Mouse (Mus musculus) testis, postnatal 10 days (tissue): ENCODE data around the gene Cbfa2t2.
A peak's percentile ranks its signal among the peaks of the same experiment; 100 is the strongest.

Source experiments
- DNase-seq: peaks from one replicate; pipeline ENCODE4 v3.0.0; 2021; ENCODE audit warnings: low spot score

Gene Cbfa2t2

GRCm38 (mm10) chr2:154425522-154425921 lies 10.8 kb upstream of the Cbfa2t2 start:
- no peak for DNase-seq

GRCm38 (mm10) chr2:154426188-154426904 lies 9.9 kb upstream of the Cbfa2t2 start:
- no peak for DNase-seq

- DNase-seq: no peak
These were observed 9.1 kb upstream of the Cbfa2t2 start for GRCm38 (mm10) chr2:154426905-154427852.

DNA sequence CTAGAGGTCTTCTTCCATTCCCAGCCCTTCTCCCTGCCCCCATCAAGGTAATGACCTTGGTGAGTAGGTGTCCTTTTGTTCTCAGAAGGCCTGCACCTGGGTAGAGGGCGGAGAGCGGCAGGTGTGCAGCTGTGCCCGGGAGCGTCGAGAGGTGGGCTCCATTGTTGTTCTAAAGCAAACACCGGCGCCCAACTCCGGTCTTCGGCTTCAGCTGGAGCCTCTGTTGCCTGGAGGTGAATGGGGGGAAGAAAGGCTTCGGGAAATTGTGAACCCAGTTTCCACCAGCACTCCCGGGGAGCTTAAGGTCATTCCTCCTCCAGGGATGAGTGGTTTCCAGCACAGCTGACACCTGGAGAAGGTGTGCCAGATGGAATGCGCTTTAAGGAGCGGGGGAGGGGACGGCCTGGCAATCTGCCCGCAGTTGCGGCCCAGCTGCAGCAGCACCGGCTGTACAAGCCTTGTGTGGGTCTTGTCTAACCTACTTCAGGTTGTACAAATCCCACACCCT lies 8.4 kb upstream of the Cbfa2t2 start:
- DNase-seq: peak; percentile 68

DNA sequence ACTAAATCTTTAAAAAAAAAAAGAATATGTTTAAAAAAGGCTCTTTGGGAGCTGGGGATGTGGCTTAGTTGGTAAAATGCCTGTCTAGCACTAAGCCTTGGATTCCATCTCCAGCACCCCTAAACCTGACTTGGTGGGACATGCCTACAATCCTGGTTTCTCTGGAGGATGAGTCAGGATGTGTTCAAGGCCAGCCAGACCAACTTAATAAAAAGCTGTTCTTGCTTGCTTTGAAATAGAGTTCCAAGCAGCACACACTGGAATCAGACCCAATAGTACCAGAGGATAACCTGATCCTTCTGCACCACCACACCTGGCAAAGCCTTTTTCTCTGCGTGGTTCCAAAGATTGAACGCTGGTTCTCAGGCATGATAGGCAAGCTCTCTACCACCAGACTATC lies 5.7 kb upstream of the Cbfa2t2 start:
- no peak for DNase-seq

DNA sequence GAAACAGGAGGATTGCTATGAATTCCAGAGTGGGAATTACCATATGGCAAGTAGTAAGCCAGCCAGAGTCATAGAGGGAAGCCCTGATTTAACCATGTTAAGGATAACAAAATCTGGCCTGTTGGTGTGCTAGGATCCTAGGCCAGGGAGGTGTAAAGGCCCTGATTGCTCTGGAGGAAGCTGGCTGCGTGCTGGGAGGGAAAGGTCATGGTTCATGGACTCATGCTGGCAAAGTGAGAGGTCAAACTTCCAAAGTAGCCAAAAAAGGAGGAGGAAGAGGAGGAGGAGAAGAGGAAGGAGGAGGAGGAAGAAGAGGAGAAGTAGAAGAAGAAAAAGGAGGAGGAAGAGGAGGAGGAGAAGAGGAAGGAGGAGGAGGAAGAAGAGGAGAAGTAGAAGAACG lies 3.6 kb upstream of the Cbfa2t2 start:
- no peak for DNase-seq

DNA sequence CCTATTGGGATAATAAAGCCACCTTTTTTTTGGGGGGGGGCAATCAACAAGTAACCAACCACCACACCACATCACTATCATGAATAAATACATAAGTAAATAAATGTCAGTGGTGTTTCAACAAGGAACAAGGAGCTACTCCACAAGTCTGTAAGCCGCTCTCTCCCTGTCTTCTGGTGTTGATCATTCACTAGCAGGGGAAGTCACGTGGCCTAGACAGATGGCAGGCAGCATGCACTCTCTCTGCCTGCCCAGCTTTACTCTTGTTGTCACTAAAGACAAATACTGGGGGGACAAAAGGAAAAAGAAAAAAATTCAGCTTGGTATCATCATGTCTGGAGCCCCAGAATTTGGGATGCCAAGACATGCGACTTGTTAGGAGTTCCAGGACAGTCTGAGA lies 2.9 kb upstream of the Cbfa2t2 start:
- no peak for DNase-seq

- no peak for DNase-seq
These were observed 1.6 kb upstream of the Cbfa2t2 start for GRCm38 (mm10) chr2:154434690-154435089.

- DNase-seq: peak; percentile 98
These were observed 214 bp upstream of the Cbfa2t2 start for GRCm38 (mm10) chr2:154436076-154436457.

GRCm38 (mm10) chr2:154437191-154437527 lies 878 bp downstream of the Cbfa2t2 start:
- DNase-seq: no peak

GRCm38 (mm10) chr2:154440453-154440852 lies 4.2 kb downstream of the Cbfa2t2 start:
- no peak for DNase-seq

GRCm38 (mm10) chr2:154447821-154448220 lies 11.5 kb downstream of the Cbfa2t2 start:
- DNase-seq: no peak

DNA sequence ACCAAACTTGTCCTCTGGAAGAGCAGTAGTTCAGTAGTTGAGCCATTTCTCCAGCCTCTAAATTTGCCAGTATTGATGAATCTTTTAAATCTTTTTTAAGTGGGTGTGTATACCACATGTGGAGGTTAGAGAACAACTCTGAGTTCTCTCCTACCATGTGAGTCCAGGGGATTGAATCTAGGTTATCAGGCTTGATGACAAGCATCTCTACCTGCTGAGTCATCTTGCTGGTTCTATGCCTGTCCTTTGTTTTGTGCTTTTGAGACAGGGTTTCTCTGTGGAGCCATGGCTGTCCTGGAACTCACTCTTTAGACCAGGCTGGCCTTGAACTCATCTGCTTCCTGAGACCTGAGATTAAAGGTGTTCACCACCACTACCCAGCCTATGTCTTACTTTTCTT lies 12.4 kb downstream of the Cbfa2t2 start:
- DNase-seq: no peak

DNA sequence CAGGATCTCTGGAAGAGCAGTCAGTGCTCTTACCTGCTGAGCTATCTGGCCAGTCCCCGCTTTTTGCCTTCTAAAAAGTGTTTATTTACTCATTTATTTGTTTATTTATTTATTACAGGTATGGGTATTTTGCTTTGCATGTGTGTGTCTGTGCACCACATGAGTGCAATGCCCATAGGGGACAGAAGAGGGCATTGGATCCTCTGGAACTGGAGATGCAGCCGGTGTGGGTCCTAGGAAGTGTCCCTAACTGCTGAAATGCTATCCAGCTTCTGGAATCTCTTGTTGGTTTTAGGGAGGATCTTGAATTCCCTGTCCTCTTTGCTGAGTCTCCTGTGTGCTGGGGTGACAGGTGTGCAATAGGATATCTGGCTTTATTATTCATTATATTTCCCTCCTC lies 16.7 kb downstream of the Cbfa2t2 start:
- DNase-seq: no peak

- no peak for DNase-seq
These were observed 17.8 kb downstream of the Cbfa2t2 start for GRCm38 (mm10) chr2:154454099-154454498.

DNA sequence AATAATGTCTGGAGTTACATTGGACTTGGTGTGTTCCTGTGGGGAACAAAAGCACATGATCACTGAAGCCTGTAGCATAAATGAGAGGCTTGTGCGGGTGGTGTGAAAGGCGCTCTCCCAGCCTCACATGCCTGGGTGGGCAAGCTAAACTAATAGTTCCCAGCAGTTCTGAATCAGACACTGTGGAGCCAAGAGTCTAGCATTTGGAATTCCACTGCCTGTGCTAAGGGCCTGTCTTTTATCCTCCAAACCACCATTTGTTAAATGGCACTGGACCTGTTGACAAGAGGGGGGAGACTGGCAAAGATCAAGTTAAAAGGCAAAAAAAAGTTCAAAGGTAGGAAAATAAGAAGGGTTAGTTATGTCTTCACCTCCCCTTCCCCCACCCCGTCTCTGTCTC lies 18.3 kb downstream of the Cbfa2t2 start:
- no peak for DNase-seq

DNA sequence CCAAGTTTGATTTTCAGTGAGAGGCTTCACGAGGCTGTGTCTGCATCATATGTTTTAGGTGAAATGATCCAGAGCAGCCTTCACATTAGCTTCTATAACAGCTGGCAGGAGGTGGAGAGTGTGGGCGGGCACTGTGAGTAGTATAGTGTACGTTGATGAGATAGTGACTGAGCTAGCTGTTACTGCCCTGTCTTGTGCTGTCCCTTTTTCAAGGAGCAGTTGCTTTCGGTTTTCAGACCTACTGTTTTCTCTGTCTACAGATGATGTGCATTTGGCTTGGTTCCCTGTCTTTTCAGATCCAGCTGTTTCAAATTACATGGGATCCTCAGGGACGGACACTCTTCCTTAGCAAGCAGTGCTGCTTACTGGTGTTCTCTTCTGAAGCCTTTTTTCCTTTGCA lies 19.5 kb downstream of the Cbfa2t2 start:
- DNase-seq: no peak

GRCm38 (mm10) chr2:154456621-154457020 lies 20.3 kb downstream of the Cbfa2t2 start:
- no peak for DNase-seq

DNA sequence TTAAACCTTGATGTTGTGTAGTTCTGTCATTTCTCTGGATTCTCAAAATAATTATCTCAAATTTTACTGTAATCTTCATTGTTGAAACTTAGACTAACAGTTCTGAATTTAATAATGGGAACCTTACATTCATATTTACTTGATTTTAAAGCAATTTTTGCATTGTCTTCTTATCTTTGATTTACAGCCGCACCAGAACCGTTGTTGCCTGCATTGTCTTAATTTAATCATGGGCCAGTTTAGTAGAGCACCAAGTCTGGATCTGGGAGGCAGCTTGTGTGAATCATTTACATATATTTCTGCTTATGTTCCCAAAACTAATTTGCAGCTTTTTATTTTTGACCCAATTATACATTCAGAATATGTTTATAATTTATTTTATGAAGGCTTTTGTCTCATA lies 23.0 kb downstream of the Cbfa2t2 start:
- no peak for DNase-seq

DNA sequence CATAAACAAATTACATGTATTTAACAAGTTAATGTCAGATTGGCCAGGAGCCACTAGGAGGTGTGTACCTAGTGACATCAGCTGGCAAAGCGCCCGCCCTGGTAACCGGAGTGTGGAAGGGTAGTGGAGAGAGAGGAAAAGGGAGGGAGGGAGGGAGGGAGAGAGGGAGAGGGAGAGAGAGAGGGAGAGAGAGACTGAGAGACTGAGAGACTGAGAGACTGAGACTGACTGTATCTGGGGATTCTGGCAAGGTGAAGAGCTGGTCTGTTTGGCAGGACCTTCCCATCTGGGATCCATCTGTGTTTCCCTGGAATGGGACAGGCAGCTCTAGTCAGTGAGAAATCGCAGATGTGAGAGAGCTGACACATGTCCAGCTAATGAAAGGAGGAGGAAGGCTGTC lies 23.6 kb downstream of the Cbfa2t2 start:
- peak; percentile 67 for DNase-seq

GRCm38 (mm10) chr2:154463621-154464198 lies 27.4 kb downstream of the Cbfa2t2 start:
- DNase-seq: no peak

DNA sequence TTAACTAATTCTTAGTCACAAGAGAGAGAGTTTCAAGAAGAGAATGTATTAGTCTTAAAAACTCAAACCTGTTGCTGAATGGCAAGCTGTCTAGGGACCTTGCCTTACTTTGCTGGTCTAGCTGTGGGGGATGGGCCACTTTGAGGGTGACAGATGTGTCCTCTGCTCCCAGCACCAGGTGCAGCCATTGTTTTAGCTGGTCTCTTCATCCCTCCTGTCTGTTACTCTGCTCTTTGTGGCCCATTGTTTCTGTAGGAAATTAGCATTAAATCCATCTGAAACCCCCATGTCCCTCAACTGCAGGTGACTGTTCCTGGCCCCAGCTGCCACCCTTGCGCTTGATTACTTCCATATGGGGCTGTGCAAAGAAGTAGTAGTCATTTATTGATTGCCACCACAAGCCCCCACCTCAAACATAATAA lies 29.6 kb downstream of the Cbfa2t2 start:
- no peak for DNase-seq

GRCm38 (mm10) chr2:154467139-154467538 lies 30.9 kb downstream of the Cbfa2t2 start:
- DNase-seq: no peak
